Mouse (Mus musculus): Measurements from ENCODE around the gene Slc46a1. TPM values are rescaled to one million over a fixed set of nuclear protein-coding genes. Genes with fewer than 3 reads are reported as not detected.
A peak's percentile ranks its signal among the peaks of the same experiment; 100 is the strongest.

Slc46a1 gene
- polyA plus RNA-seq, 1 experiment from 2014 or later, result 7.3 TPM

DNA sequence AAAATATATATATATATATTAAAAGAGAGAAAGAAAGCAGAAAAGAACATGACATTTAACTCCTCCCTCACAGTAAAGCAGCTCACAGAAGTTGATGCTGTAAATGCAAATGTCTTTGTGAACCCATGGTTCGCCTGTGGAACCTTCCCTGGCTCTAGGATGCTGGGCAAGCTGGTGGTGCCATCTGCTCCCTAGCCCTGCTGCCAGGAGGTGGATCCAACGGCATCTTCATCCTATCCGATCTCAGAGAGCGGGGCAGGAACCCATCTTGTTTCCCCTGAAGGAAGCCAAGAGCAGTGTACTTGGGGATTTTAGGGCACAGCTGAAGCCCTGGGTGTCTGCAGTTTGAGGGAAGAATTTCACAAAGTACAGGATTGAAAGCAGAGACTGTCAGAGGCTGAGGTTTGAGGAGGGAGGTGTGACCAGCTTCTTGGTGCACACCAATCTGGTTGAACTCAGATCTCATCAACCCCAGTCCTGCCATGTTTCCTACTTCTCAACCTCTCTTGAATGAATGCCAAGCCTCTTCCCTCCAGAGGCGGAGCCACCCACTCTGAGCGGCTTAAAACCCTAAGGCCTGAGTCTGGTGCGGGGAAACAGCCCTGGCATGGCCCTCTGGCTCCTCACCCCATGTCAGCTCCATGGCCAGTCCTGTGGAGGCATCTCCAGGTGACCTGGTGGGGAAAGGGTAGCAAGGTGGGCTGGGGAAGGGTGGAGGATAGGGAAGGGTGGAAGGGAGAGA is 37.6 kb downstream of the Slc46a1 start, which contains the start of gene Sebox:
Gene Sebox, plus strand, starts transcription at position 539 of the 742 bp plus-strand sequence.
- H3K9ac ChIP-seq, result no peak within 1 kb of the TSS
- H3K4me2 ChIP-seq, result no peak within 1 kb of the TSS
- no peak within 1 kb of the TSS for H3K27ac ChIP-seq (ENCODE audit: poor library complexity, severe bottlenecking)
- 65% methylated on average over 7 of the region's 7 CpGs for WGBS
- no peak for ATAC-seq (ENCODE audit: insufficient number of reproducible peaks, low FRiP score)
- H3K27me3 ChIP-seq (replicated peaks), result peaks cover 48% of the 10 kb centered on the region
- H3K9me3 ChIP-seq (replicated peaks), result no peaks in the 10 kb centered on the region
- H3K36me3 ChIP-seq, result peaks cover 21% of the 10 kb centered on the region
- no peak within 1 kb of the TSS for H3K4me3 ChIP-seq
- H3K4me1 ChIP-seq (replicated peaks), result no peaks in the 10 kb centered on the region

DNA sequence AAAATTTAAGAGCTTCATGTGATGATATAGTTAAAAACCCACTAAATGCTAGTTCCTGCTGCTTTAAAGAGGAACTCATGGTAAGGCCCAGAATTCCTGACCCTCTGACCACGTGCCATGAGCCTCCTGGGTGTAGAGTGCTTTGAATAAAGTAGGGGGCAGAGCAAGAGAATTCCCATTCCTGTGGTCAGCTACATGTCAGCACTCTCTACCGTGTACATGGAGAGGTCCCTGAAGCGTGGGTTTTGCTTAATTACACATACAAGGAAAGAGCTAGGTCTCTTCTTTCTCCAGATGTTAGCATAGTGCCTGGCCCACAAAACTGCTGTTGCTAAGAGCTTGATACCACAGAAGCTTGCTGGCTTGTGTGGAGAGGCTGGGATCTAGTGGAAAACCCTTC is 39.9 kb downstream of the Slc46a1 start:
- Histone ChIP-seq H3K4me1 (replicated peaks) (no peaks in the 10 kb centered on the region), H3K9me3 (replicated peaks) (no peaks in the 10 kb centered on the region), H3K27me3 (replicated peaks) (peaks cover 25% of the 10 kb centered on the region), H3K4me3 (no peak overlapping the region), H3K27ac (ENCODE audit: poor library complexity, severe bottlenecking) (no peak overlapping the region), H3K36me3 (peaks cover 43% of the 10 kb centered on the region), H3K9ac (no peak overlapping the region), H3K4me2 (no peak overlapping the region)
- ATAC-seq (ENCODE audit: insufficient number of reproducible peaks, low FRiP score), result no peak
- 77% methylated on average over 3 of the region's 3 CpGs for WGBS

DNA sequence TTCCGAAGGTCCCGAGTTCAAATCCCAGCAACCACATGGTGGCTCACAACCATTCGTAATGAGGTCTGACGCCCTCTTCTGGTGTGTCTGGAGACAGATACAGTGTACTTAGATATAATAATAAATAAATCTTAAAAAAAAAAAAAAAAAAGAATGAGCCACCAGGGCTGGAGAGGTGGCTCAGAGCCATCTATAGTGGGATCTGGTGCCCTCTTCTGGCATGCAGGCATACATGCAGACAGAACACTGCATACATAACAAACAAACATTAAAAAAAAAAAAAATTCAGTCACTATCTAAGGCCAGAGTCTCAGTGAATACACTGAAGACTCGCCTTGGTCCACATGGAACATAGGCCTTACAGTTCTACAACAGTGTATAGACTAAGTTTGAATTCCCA is 43.7 kb downstream of the Slc46a1 start:
- 81% methylated on average over 5 of the region's 5 CpGs for WGBS

DNA sequence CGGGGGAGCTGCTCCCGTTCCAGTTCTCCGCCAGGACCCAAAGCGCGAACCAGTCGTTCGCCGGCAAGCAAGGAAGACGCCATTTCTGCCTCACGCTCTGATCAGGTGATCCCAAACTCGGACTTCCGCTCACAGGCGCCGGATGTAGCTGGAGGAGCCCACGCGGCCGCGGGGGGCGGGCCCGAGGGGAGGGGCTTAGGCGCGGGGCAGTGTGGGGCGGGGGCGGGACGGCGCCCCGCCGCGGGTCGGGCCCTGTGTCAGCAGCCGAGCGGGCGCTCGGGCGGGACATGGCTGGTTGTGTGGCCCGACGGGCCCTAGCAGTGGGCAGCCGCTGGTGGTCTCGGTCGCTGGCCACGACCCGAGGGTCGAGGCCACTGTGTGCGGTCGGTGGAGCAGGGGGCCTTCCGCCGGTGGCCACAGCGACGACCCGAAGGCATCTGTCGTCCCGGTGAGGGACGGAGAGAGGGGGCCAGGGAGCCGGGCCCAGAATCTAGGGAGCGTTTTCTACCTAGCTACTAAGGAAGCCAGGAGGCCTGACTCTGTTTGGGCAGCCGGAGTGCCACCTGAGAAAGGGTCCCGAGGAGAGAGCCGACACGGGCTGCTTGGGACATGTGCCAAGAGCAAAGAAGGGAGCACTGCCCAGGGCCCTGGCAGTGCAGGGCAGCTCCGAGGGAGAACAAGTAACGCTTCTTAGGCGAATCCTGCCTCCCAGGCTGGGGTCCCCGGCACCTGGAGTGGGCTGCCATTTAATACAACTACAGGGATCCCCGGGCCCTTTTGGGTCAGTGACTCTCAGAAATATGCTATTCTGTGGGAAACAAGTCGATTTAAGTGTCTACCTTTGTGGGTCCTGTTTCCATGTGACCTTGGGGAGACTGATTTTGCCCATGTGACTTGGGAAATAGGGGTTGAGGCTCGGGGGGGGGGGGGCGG is 46.8 kb downstream of the Slc46a1 start, which contains the start of the genes Tmem199 and Poldip2:
Gene Tmem199, minus strand, starts transcription at position 148 of the 933 bp plus-strand sequence.
Gene Poldip2, plus strand, starts transcription at position 169 of the 933 bp plus-strand sequence.
- under 1% methylated on average over 67 of the region's 67 CpGs for WGBS

More for the DNA sequence above, 43.7 kb downstream of the Slc46a1 start:
- H3K27ac ChIP-seq (ENCODE audit: poor library complexity, severe bottlenecking), result no peak overlapping the region
- no peak for ATAC-seq (ENCODE audit: insufficient number of reproducible peaks, low FRiP score)
- no peak overlapping the region for H3K4me3 ChIP-seq
- no peaks in the 10 kb centered on the region for H3K27me3 ChIP-seq (replicated peaks)
- no peak overlapping the region for H3K4me2 ChIP-seq
- H3K36me3 ChIP-seq, result peaks cover 48% of the 10 kb centered on the region
- no peak overlapping the region for H3K9ac ChIP-seq
- peaks cover 14% of the 10 kb centered on the region for H3K4me1 ChIP-seq (replicated peaks)
- H3K9me3 ChIP-seq (replicated peaks), result no peaks in the 10 kb centered on the region

DNA sequence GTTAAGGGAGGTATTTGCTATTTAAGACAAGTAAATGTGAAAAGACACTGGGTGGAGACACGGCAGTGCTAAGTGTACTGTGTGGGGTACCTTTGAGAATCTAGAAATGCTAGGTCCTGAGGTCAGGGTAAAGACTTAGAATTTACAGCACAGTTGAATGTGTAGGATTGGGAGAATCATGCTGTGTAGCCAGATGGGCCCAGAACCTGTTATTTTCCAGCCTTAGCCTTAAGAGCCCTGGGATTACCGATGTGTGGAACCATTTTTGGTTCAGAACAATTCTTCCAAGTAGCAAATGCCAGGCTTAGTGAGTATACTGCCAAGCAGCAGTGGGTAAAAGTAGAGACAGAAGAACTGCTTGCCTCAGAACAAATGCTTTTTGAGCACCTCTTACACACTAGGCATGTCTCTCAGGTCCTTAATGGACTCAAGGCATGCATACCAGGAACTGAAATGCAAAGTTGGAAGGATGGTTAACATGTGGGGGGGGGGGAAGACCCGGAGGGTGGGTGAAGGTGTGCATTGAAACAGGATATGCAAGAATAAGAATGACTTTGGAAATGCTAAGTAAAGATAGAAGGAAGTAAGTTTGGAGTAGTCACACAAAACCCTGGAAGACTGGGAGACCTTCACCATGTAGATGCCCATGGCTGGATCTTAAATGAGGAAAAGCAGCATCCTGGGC is 47.8 kb downstream of the Slc46a1 start:
- no peak overlapping the region for H3K27ac ChIP-seq (ENCODE audit: poor library complexity, severe bottlenecking)
- H3K4me2 ChIP-seq, result peak overlapping the region; percentile 79
- peaks cover 14% of the 10 kb centered on the region for H3K4me1 ChIP-seq (replicated peaks)
- WGBS, result 78% methylated on average over 3 of the region's 3 CpGs
- no peaks in the 10 kb centered on the region for H3K27me3 ChIP-seq (replicated peaks)
- H3K4me3 ChIP-seq, result peak overlapping the region; percentile 81
- no peaks in the 10 kb centered on the region for H3K9me3 ChIP-seq (replicated peaks)
- H3K9ac ChIP-seq, result peak overlapping the region; percentile 92
- peaks cover 62% of the 10 kb centered on the region for H3K36me3 ChIP-seq
- ATAC-seq (ENCODE audit: insufficient number of reproducible peaks, low FRiP score), result no peak

More for the DNA sequence above, 46.8 kb downstream of the Slc46a1 start, which contains the start of the genes Tmem199 and Poldip2:
- no peaks in the 10 kb centered on the region for H3K9me3 ChIP-seq (replicated peaks)
- H3K4me1 ChIP-seq (replicated peaks), result peaks cover 14% of the 10 kb centered on the region
- peak within 1 kb of the TSS; percentile 92 for H3K9ac ChIP-seq
- H3K4me2 ChIP-seq, result peak within 1 kb of the TSS; percentile 79
- peak within 1 kb of the TSS; percentile 81 for H3K4me3 ChIP-seq
- no peaks in the 10 kb centered on the region for H3K27me3 ChIP-seq (replicated peaks)
- H3K36me3 ChIP-seq, result peaks cover 62% of the 10 kb centered on the region
- peak within 1 kb of the TSS; percentile 73 for H3K27ac ChIP-seq (ENCODE audit: poor library complexity, severe bottlenecking)
- ATAC-seq (ENCODE audit: insufficient number of reproducible peaks, low FRiP score), result peak; percentile 98

DNA sequence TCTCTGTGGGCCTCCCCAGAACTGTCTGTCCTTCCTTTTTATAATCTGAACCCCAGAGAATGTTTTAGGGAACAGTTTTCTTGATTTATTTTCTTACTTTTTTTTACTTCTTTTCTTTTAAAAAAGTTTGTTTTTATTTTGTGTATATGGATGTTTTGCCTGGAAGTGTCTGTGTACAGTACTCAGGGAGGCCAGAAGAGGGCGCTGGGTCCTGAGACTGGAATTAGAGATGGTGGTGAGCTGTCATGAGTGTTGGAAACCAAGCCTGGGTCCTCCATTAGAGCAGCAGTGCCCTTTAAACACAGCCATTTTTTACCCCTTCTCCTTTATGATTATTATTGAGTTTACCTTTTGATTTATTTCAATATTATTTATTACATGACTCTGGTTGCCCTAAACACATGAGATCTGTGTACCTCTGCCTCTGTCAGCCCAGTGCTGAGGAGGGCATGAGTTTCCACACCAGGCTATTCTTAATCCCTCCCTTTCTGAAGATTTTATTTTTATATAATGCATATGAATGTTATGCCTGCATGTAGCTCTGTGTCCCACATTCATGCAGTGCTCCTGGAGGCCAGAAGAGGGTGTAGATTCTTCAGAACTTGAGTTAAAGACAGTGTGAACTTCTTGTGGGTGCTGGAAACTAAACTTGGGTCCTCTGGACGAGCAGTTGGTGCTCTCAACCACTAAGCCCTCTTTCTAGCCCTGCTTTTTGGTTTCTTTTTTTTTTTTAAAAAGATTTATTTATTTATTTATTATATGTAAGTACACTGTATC is 50.2 kb downstream of the Slc46a1 start:
- Histone ChIP-seq H3K36me3 (peaks cover 66% of the 10 kb centered on the region), H3K4me3 (no peak overlapping the region), H3K4me1 (replicated peaks) (peaks cover 14% of the 10 kb centered on the region), H3K4me2 (no peak overlapping the region), H3K27ac (ENCODE audit: poor library complexity, severe bottlenecking) (no peak overlapping the region), H3K27me3 (replicated peaks) (no peaks in the 10 kb centered on the region), H3K9me3 (replicated peaks) (no peaks in the 10 kb centered on the region), H3K9ac (no peak overlapping the region)
- ATAC-seq (ENCODE audit: insufficient number of reproducible peaks, low FRiP score), result no peak
- 71% methylated on average over 2 of the region's 2 CpGs for WGBS

DNA sequence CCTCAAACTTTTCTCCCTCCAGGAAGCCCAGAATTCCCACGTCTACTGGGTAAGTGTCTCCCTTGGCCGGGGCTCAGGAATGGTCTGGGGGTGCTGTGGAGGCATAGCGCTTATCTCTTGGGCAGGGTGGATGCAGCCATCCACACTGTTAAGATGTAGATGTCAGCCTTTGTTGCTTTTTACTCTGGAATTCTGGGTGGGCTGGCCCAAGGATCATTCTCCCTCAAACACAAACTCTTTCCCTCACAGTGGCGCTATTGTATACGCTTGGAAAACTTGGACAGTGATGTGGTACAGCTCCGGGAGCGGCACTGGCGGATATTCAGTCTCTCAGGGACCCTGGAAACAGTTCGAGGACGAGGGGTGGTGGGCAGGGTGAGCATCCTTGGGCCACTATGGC is 53.4 kb downstream of the Slc46a1 start:
- peaks cover 93% of the 10 kb centered on the region for H3K36me3 ChIP-seq
- no peaks in the 10 kb centered on the region for H3K9me3 ChIP-seq (replicated peaks)
- H3K4me2 ChIP-seq, result no peak overlapping the region
- H3K27ac ChIP-seq (ENCODE audit: poor library complexity, severe bottlenecking), result no peak overlapping the region
- no peak overlapping the region for H3K4me3 ChIP-seq
- H3K4me1 ChIP-seq (replicated peaks), result no peaks in the 10 kb centered on the region
- no peak for ATAC-seq (ENCODE audit: insufficient number of reproducible peaks, low FRiP score)
- H3K27me3 ChIP-seq (replicated peaks), result no peaks in the 10 kb centered on the region
- H3K9ac ChIP-seq, result no peak overlapping the region
- whole genome bisulfite sequencing, result 90% methylated on average over 10 of the region's 10 CpGs

Other genes with a start within 250 kb of the Slc46a1 start
- gene Sdf2, start 220.0 kb upstream of the Slc46a1 start, polyA plus RNA-seq (2016; fragmentation: Nextera tagmentation; extraction: Ambion mirVana), result 47.5 and 50.1 TPM in 2 replicates
- gene Supt6, start 219.7 kb upstream of the Slc46a1 start, polyA plus RNA-seq (2016; fragmentation: Nextera tagmentation; extraction: Ambion mirVana), result 26.1 and 28.5 TPM in 2 replicates
- gene 2610507B11Rik, start 203.9 kb upstream of the Slc46a1 start, polyA plus RNA-seq (2016; fragmentation: Nextera tagmentation; extraction: Ambion mirVana), result 83.1 and 91.0 TPM in 2 replicates
- gene BC030499, start 174.9 kb upstream of the Slc46a1 start, polyA plus RNA-seq (2016; fragmentation: Nextera tagmentation; extraction: Ambion mirVana), result 0.54 TPM in 1 of 2 replicates, not detected in the other
- 27.2 and 34.0 TPM in 2 replicates for gene Spag5, start 164.2 kb upstream of the Slc46a1 start, polyA plus RNA-seq (2016; fragmentation: Nextera tagmentation; extraction: Ambion mirVana)
- 10.0 and 12.6 TPM in 2 replicates for gene Aldoc, start 142.7 kb upstream of the Slc46a1 start, polyA plus RNA-seq (2016; fragmentation: Nextera tagmentation; extraction: Ambion mirVana)
- 71.4 and 75.6 TPM in 2 replicates for gene Pigs, start 137.3 kb upstream of the Slc46a1 start, polyA plus RNA-seq (2016; fragmentation: Nextera tagmentation; extraction: Ambion mirVana)
- gene Unc119, start 122.2 kb upstream of the Slc46a1 start, polyA plus RNA-seq (2016; fragmentation: Nextera tagmentation; extraction: Ambion mirVana), result 45.6 and 47.7 TPM in 2 replicates
- not detected in 2 replicates for gene Foxn1, start 79.1 kb upstream of the Slc46a1 start, polyA plus RNA-seq (2016; fragmentation: Nextera tagmentation; extraction: Ambion mirVana)
- not detected in 2 replicates for gene Slc13a2, start 43.5 kb upstream of the Slc46a1 start, polyA plus RNA-seq (2016; fragmentation: Nextera tagmentation; extraction: Ambion mirVana)
- gene Sarm1, start 32.1 kb downstream of the Slc46a1 start, polyA plus RNA-seq (2016; fragmentation: Nextera tagmentation; extraction: Ambion mirVana), result 0.31 and 0.40 TPM in 2 replicates
- gene Vtn, start 33.4 kb downstream of the Slc46a1 start, polyA plus RNA-seq (2016; fragmentation: Nextera tagmentation; extraction: Ambion mirVana), result 0.45 and 3.6 TPM in 2 replicates
- not detected in 2 replicates for gene Sebox, start 37.8 kb downstream of the Slc46a1 start, polyA plus RNA-seq (2016; fragmentation: Nextera tagmentation; extraction: Ambion mirVana)
- 49.6 and 49.9 TPM in 2 replicates for gene Tmem199, start 46.5 kb downstream of the Slc46a1 start, polyA plus RNA-seq (2016; fragmentation: Nextera tagmentation; extraction: Ambion mirVana)
- gene Poldip2, start 46.5 kb downstream of the Slc46a1 start, polyA plus RNA-seq (2016; fragmentation: Nextera tagmentation; extraction: Ambion mirVana), result 146 TPM in 2 replicates
- 80.1 and 83.8 TPM in 2 replicates for gene Tnfaip1, start 70.6 kb downstream of the Slc46a1 start, polyA plus RNA-seq (2016; fragmentation: Nextera tagmentation; extraction: Ambion mirVana)
- gene Ift20, start 70.7 kb downstream of the Slc46a1 start, polyA plus RNA-seq (2016; fragmentation: Nextera tagmentation; extraction: Ambion mirVana), result 96.2 and 104 TPM in 2 replicates
- 58.4 and 65.9 TPM in 2 replicates for gene Tmem97, start 85.1 kb downstream of the Slc46a1 start, polyA plus RNA-seq (2016; fragmentation: Nextera tagmentation; extraction: Ambion mirVana)
- 13.4 and 13.7 TPM in 2 replicates for gene Nlk, start 231.7 kb downstream of the Slc46a1 start, polyA plus RNA-seq (2016; fragmentation: Nextera tagmentation; extraction: Ambion mirVana)